Mouse (Mus musculus): ENCODE measurements around the gene Habp4. TPM values are rescaled to one million over a fixed set of nuclear protein-coding genes. Genes with fewer than 3 reads are reported as not detected.

Habp4 gene
- polyA plus RNA-seq, 1 experiment from 2014 or later, result 37.3 TPM

GRCm38 (mm10) chr13:64180300-64180699, 18.7 kb downstream of the Habp4 start:
- Histone ChIP-seq H3K36me3 (peaks cover 82% of the 10 kb centered on the region), H3K4me2 (no peak overlapping the region), H3K27me3 (no peaks in the 10 kb centered on the region), H3K4me3 (no peak overlapping the region), H3K27ac (replicated peaks) (no peak overlapping the region), H3K9me3 (no peaks in the 10 kb centered on the region), H3K4me1 (replicated peaks) (no peaks in the 10 kb centered on the region), H3K9ac (no peak overlapping the region)
- ATAC-seq (ENCODE audit: low read depth), result no peak
- 89% methylated on average over 4 of the region's 4 CpGs for WGBS

GRCm38 (mm10) chr13:64180888-64181287, 19.3 kb downstream of the Habp4 start:
- ATAC-seq (ENCODE audit: low read depth), result no peak
- no peak overlapping the region for H3K27ac ChIP-seq (replicated peaks)
- H3K27me3 ChIP-seq, result no peaks in the 10 kb centered on the region
- H3K4me2 ChIP-seq, result no peak overlapping the region
- no peak overlapping the region for H3K4me3 ChIP-seq
- WGBS, result 79% methylated on average over 3 of the region's 3 CpGs
- H3K9ac ChIP-seq, result no peak overlapping the region
- no peaks in the 10 kb centered on the region for H3K9me3 ChIP-seq
- no peaks in the 10 kb centered on the region for H3K4me1 ChIP-seq (replicated peaks)
- H3K36me3 ChIP-seq, result peaks cover 84% of the 10 kb centered on the region

GRCm38 (mm10) chr13:64182091-64182490, 20.5 kb downstream of the Habp4 start:
- no peaks in the 10 kb centered on the region for H3K9me3 ChIP-seq
- H3K4me3 ChIP-seq, result no peak overlapping the region
- H3K27ac ChIP-seq (replicated peaks), result no peak overlapping the region
- no peak overlapping the region for H3K9ac ChIP-seq
- 84% methylated on average over 2 of the region's 2 CpGs for WGBS
- no peak for ATAC-seq (ENCODE audit: low read depth)
- no peaks in the 10 kb centered on the region for H3K4me1 ChIP-seq (replicated peaks)
- peaks cover 83% of the 10 kb centered on the region for H3K36me3 ChIP-seq
- no peak overlapping the region for H3K4me2 ChIP-seq
- H3K27me3 ChIP-seq, result no peaks in the 10 kb centered on the region

DNA sequence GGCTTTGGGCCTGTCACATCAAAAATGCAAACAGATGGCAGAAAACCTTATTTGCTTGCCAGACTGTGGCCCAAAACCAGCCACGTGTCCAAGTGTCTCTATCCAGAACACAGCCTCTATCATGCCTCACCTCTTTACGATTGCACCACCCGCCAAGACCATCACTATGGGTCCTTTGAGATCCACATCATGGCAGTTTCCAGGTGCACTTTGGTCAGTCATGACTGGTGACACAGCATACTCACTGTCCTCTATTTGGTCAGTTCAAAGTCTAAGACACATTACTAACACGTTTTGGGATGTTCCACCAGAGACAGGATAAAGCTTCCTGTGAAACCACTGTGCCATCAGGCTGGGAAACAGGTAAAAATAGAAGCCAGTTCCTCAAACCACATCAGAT, 22.0 kb downstream of the Habp4 start:
- H3K9ac ChIP-seq, result no peak overlapping the region
- no peak overlapping the region for H3K27ac ChIP-seq (replicated peaks)
- 86% methylated on average over 4 of the region's 4 CpGs for WGBS
- no peaks in the 10 kb centered on the region for H3K9me3 ChIP-seq
- ATAC-seq (ENCODE audit: low read depth), result no peak
- H3K4me3 ChIP-seq, result no peak overlapping the region
- peaks cover 68% of the 10 kb centered on the region for H3K36me3 ChIP-seq
- no peaks in the 10 kb centered on the region for H3K4me1 ChIP-seq (replicated peaks)
- no peaks in the 10 kb centered on the region for H3K27me3 ChIP-seq
- H3K4me2 ChIP-seq, result no peak overlapping the region

GRCm38 (mm10) chr13:64184361-64184760, 22.7 kb downstream of the Habp4 start:
- H3K4me3 ChIP-seq, result no peak overlapping the region
- H3K27me3 ChIP-seq, result no peaks in the 10 kb centered on the region
- WGBS, result 85% methylated on average over 10 of the region's 10 CpGs
- H3K9ac ChIP-seq, result no peak overlapping the region
- no peaks in the 10 kb centered on the region for H3K9me3 ChIP-seq
- no peak overlapping the region for H3K4me2 ChIP-seq
- ATAC-seq (ENCODE audit: low read depth), result no peak
- H3K27ac ChIP-seq (replicated peaks), result no peak overlapping the region
- H3K36me3 ChIP-seq, result peaks cover 62% of the 10 kb centered on the region
- no peaks in the 10 kb centered on the region for H3K4me1 ChIP-seq (replicated peaks)

GRCm38 (mm10) chr13:64185176-64185575, 23.6 kb downstream of the Habp4 start:
- Histone ChIP-seq H3K4me2 (no peak overlapping the region), H3K27me3 (no peaks in the 10 kb centered on the region)

GRCm38 (mm10) chr13:64185586-64185985, 24.0 kb downstream of the Habp4 start:
- Histone ChIP-seq H3K36me3 (peaks cover 58% of the 10 kb centered on the region), H3K9me3 (no peaks in the 10 kb centered on the region), H3K4me1 (replicated peaks) (no peaks in the 10 kb centered on the region), H3K9ac (no peak overlapping the region), H3K4me3 (no peak overlapping the region), H3K27me3 (no peaks in the 10 kb centered on the region), H3K27ac (replicated peaks) (no peak overlapping the region), H3K4me2 (no peak overlapping the region)
- 92% methylated on average over 9 of the region's 9 CpGs for WGBS
- no peak for ATAC-seq (ENCODE audit: low read depth)

More at GRCm38 (mm10) chr13:64185176-64185575, 23.6 kb downstream of the Habp4 start:
- H3K9ac ChIP-seq, result no peak overlapping the region
- 81% methylated on average over 7 of the region's 7 CpGs for WGBS
- H3K4me1 ChIP-seq (replicated peaks), result no peaks in the 10 kb centered on the region
- H3K27ac ChIP-seq (replicated peaks), result no peak overlapping the region
- no peak overlapping the region for H3K4me3 ChIP-seq
- no peak for ATAC-seq (ENCODE audit: low read depth)
- H3K9me3 ChIP-seq, result no peaks in the 10 kb centered on the region
- H3K36me3 ChIP-seq, result peaks cover 58% of the 10 kb centered on the region

GRCm38 (mm10) chr13:64186516-64186915, 24.9 kb downstream of the Habp4 start:
- no peaks in the 10 kb centered on the region for H3K27me3 ChIP-seq
- no peak for ATAC-seq (ENCODE audit: low read depth)
- H3K36me3 ChIP-seq, result peaks cover 50% of the 10 kb centered on the region

GRCm38 (mm10) chr13:64187065-64187464, 25.4 kb downstream of the Habp4 start:
- H3K9me3 ChIP-seq, result no peaks in the 10 kb centered on the region

More at GRCm38 (mm10) chr13:64186516-64186915, 24.9 kb downstream of the Habp4 start:
- H3K4me3 ChIP-seq, result no peak overlapping the region
- no peak overlapping the region for H3K4me2 ChIP-seq
- no peaks in the 10 kb centered on the region for H3K9me3 ChIP-seq
- H3K27ac ChIP-seq (replicated peaks), result no peak overlapping the region
- H3K4me1 ChIP-seq (replicated peaks), result no peaks in the 10 kb centered on the region
- WGBS, result 94% methylated on average over 4 of the region's 4 CpGs
- no peak overlapping the region for H3K9ac ChIP-seq

GRCm38 (mm10) chr13:64197899-64198298, 36.3 kb downstream of the Habp4 start:
- no peak overlapping the region for H3K9ac ChIP-seq
- no peaks in the 10 kb centered on the region for H3K27me3 ChIP-seq
- H3K36me3 ChIP-seq, result peaks cover 16% of the 10 kb centered on the region
- no peaks in the 10 kb centered on the region for H3K9me3 ChIP-seq
- no peak overlapping the region for H3K27ac ChIP-seq (replicated peaks)
- H3K4me2 ChIP-seq, result no peak overlapping the region
- ATAC-seq (ENCODE audit: low read depth), result no peak
- H3K4me1 ChIP-seq (replicated peaks), result no peaks in the 10 kb centered on the region
- WGBS, result 85% methylated on average over 6 of the region's 6 CpGs
- H3K4me3 ChIP-seq, result no peak overlapping the region

More at GRCm38 (mm10) chr13:64187065-64187464, 25.4 kb downstream of the Habp4 start:
- no peak overlapping the region for H3K27ac ChIP-seq (replicated peaks)
- H3K36me3 ChIP-seq, result peaks cover 49% of the 10 kb centered on the region
- H3K4me3 ChIP-seq, result no peak overlapping the region
- no peak for ATAC-seq (ENCODE audit: low read depth)
- H3K27me3 ChIP-seq, result no peaks in the 10 kb centered on the region
- H3K4me2 ChIP-seq, result no peak overlapping the region
- H3K9ac ChIP-seq, result no peak overlapping the region
- no peaks in the 10 kb centered on the region for H3K4me1 ChIP-seq (replicated peaks)

GRCm38 (mm10) chr13:64198310-64198709, 36.7 kb downstream of the Habp4 start:
- no peak overlapping the region for H3K27ac ChIP-seq (replicated peaks)
- no peak overlapping the region for H3K9ac ChIP-seq
- H3K4me2 ChIP-seq, result no peak overlapping the region
- WGBS, result 95% methylated on average over 4 of the region's 4 CpGs
- H3K9me3 ChIP-seq, result no peaks in the 10 kb centered on the region
- H3K4me3 ChIP-seq, result no peak overlapping the region
- peaks cover 16% of the 10 kb centered on the region for H3K36me3 ChIP-seq
- no peaks in the 10 kb centered on the region for H3K4me1 ChIP-seq (replicated peaks)
- no peaks in the 10 kb centered on the region for H3K27me3 ChIP-seq
- ATAC-seq (ENCODE audit: low read depth), result no peak

GRCm38 (mm10) chr13:64200911-64201310, 39.3 kb downstream of the Habp4 start:
- no peak for ATAC-seq (ENCODE audit: low read depth)
- H3K4me3 ChIP-seq, result no peak overlapping the region
- H3K4me1 ChIP-seq (replicated peaks), result no peaks in the 10 kb centered on the region
- peaks cover 12% of the 10 kb centered on the region for H3K36me3 ChIP-seq
- no peaks in the 10 kb centered on the region for H3K9me3 ChIP-seq
- no peak overlapping the region for H3K27ac ChIP-seq (replicated peaks)
- H3K4me2 ChIP-seq, result no peak overlapping the region
- H3K27me3 ChIP-seq, result no peaks in the 10 kb centered on the region
- no peak overlapping the region for H3K9ac ChIP-seq
- WGBS, result 98% methylated on average over 4 of the region's 4 CpGs

GRCm38 (mm10) chr13:64204726-64205125, 43.1 kb downstream of the Habp4 start:
- no peak overlapping the region for H3K4me3 ChIP-seq
- no peak overlapping the region for H3K4me2 ChIP-seq
- H3K27ac ChIP-seq (replicated peaks), result no peak overlapping the region
- no peak for ATAC-seq (ENCODE audit: low read depth)
- H3K9me3 ChIP-seq, result no peaks in the 10 kb centered on the region
- peaks cover 8% of the 10 kb centered on the region; the same call in 1 of the 2 replicates for H3K36me3 ChIP-seq
- H3K27me3 ChIP-seq, result no peaks in the 10 kb centered on the region
- H3K9ac ChIP-seq, result no peak overlapping the region
- WGBS, result 73% methylated on average over 2 of the region's 2 CpGs
- H3K4me1 ChIP-seq (replicated peaks), result no peaks in the 10 kb centered on the region

All from neural tube, embryonic 13.5 days (tissue).